31 mouse cellular contexts compared by ENCODE assay signal in the genomic region with DNA sequence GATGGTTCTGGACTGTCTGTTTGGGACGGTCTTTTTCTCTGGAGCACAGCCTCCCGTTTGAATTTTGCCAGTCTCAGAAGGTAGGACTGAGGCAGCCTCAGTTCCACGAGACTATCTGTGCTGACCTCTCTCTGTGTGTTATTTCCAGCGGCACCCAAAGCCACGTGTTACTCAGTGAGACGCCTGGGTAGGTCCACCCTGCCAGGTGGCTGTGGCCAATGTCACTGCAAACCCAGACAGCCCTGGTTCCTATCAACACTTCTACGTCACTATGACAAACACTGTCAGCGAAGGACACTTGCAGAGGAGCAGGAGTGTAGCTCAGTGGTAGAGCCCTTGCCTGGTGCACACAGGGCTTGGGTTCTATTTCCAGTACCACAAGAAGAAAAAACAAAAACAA. TPM values are rescaled to one million over a fixed set of nuclear protein-coding genes. Genes with fewer than 3 reads are reported as not detected.
DNase-seq lines count a peak whose midpoint lies in the region; ATAC-seq and TF ChIP-seq lines count a peak whose summit lies in the region.
"Had no signal": no experiment of that assay in that cellular context is flagged by ENCODE, and none has a peak within 500 bp of the region (broad histone marks: within the 10 kb centered on the region; RNA-seq: fewer than 3 reads in every experiment).

No protein-coding gene starts in this region.

- H3K27ac ChIP-seq in heart, embryonic 12.5 days (ENCODE audit: poor library complexity, severe bottlenecking), result no peak overlapping the region
- H3K27ac ChIP-seq in liver, adult 2 months (replicated peaks; ENCODE audit: insufficient read depth, low read depth, low read length), result peak overlapping the region; percentile 65
- no peak overlapping the region for H3K27ac ChIP-seq in liver, embryonic 11.5 days (ENCODE audit: low read depth, low read length)
- H3K27ac ChIP-seq in heart, postnatal 0 days (ENCODE audit: low read depth), result no peak overlapping the region
- H3K27ac ChIP-seq: embryonic facial prominence, embryonic 10.5 days; embryonic facial prominence, embryonic 15.5 days; forebrain, embryonic 12.5 days; hindbrain, embryonic 10.5 days; layer of hippocampus, adult 2 months; liver, embryonic 14.5 days; neural tube, embryonic 12.5 days had no signal

- no peak for TF ChIP-seq EP300 in heart, postnatal 0 days (IDR thresholded peaks at IDR 0.05; ENCODE audit: low read depth)

- no peaks in the 10 kb centered on the region for H3K27me3 ChIP-seq in heart, embryonic 12.5 days (replicated peaks)
- H3K27me3 ChIP-seq in liver, adult 2 months (ENCODE audit: control insufficient read depth, insufficient read depth, low read length), result no peaks in the 10 kb centered on the region
- no peaks in the 10 kb centered on the region for H3K27me3 ChIP-seq in liver, embryonic 11.5 days (replicated peaks; ENCODE audit: control insufficient read depth, insufficient read depth, low read length)
- no peaks in the 10 kb centered on the region for H3K27me3 ChIP-seq in heart, postnatal 0 days (ENCODE audit: control insufficient read depth, insufficient read depth, low read length)
- H3K27me3 ChIP-seq: CH12.LX; embryonic facial prominence, embryonic 15.5 days; forebrain, embryonic 12.5 days; neural tube, embryonic 12.5 days had no signal

- no peak overlapping the region for H3K4me2 ChIP-seq in heart, embryonic 12.5 days
- no peak overlapping the region for H3K4me2 ChIP-seq in liver, embryonic 11.5 days
- H3K4me2 ChIP-seq in heart, postnatal 0 days (ENCODE audit: low read depth, low read length), result no peak overlapping the region
- H3K4me2 ChIP-seq: embryonic facial prominence, embryonic 15.5 days; forebrain, embryonic 12.5 days; midbrain, embryonic 11.5 days; neural tube, embryonic 12.5 days had no signal

- peak; percentile 98 for DNase-seq in heart, adult 11 months
- peak; percentile 97 for DNase-seq in liver, adult 2 months (ENCODE audit: extremely low read depth, low read depth, low spot score)
- no peak for DNase-seq in liver, embryonic 11.5 days (ENCODE audit: low spot score)
- peak; percentile 64 for DNase-seq in heart, postnatal 0 days (ENCODE audit: low spot score)
- no peak for DNase-seq in left cerebral cortex, adult 18-20 months (ENCODE audit: low spot score in 2 of 2)
- DNase-seq in lung, postnatal 10 days, result no peak
- no peak for DNase-seq in thymus, postnatal 4 days
- DNase-seq: adrenal gland, adult 8-10 months; cerebellum, adult 8-10 months; cerebellum, postnatal 25 days; forebrain, postnatal 0 days; left cerebral cortex, postnatal 4 days; lung, adult 2 months; right cerebral cortex, adult 18-20 months; spleen, adult 18-20 months; thymus, adult 18-20 months; thymus, postnatal 36 days had no signal

- no peak overlapping the region for H3K9ac ChIP-seq in heart, embryonic 12.5 days
- no peak overlapping the region for H3K9ac ChIP-seq in liver, adult 2 months (ENCODE audit: low read depth, low read length)
- H3K9ac ChIP-seq in liver, embryonic 11.5 days (ENCODE audit: low read depth, low read length), result no peak overlapping the region
- no peak overlapping the region for H3K9ac ChIP-seq in heart, postnatal 0 days (replicated peaks; ENCODE audit: low read depth, low read length)
- H3K9ac ChIP-seq: embryonic facial prominence, embryonic 15.5 days; forebrain, embryonic 12.5 days; forebrain, postnatal 0 days; liver, embryonic 14.5 days; neural tube, embryonic 12.5 days had no signal

- no peaks in the 10 kb centered on the region for H3K79me2 ChIP-seq in liver, adult 2 months (ENCODE audit: control insufficient read depth, insufficient read depth, low read length)

- TF ChIP-seq POLR2A in liver, adult 2 months (IDR thresholded peaks at IDR 0.05; ENCODE audit: extremely low read depth, insufficient read depth, low read length), result 0 out of 2 replicates have a peak, but pooled peaks have one; percentile 20

- TF ChIP-seq CTCF in liver, adult 2 months (IDR thresholded peaks at IDR 0.05; ENCODE audit: low read depth, low read length), result no peak
- TF ChIP-seq CTCF in heart, postnatal 0 days (IDR thresholded peaks at IDR 0.05; ENCODE audit: low read depth), result no peak

- no peak for ATAC-seq in heart, embryonic 12.5 days (ENCODE audit: insufficient number of reproducible peaks, low FRiP score)
- no peak for ATAC-seq in liver, embryonic 11.5 days (replicated peaks; ENCODE audit: low FRiP score)
- ATAC-seq in heart, postnatal 0 days (ENCODE audit: insufficient read depth, low read depth), result peak; percentile 90
- ATAC-seq: forebrain, postnatal 0 days; hindbrain, embryonic 16.5 days had no signal

- no peaks in the 10 kb centered on the region for H3K9me3 ChIP-seq in heart, embryonic 12.5 days (replicated peaks)
- H3K9me3 ChIP-seq in liver, embryonic 11.5 days (ENCODE audit: control insufficient read depth, low read length), result no peaks in the 10 kb centered on the region
- no peaks in the 10 kb centered on the region for H3K9me3 ChIP-seq in heart, postnatal 0 days (replicated peaks; ENCODE audit: control insufficient read depth, low read length)
- H3K9me3 ChIP-seq: embryonic facial prominence, embryonic 10.5 days; embryonic facial prominence, embryonic 15.5 days; forebrain, embryonic 12.5 days; hindbrain, embryonic 10.5 days; neural tube, embryonic 12.5 days had no signal

- peaks cover 7% of the 10 kb centered on the region; the same call in 1 of the 2 replicates for H3K4me1 ChIP-seq in heart, embryonic 12.5 days (replicated peaks)
- peaks cover 13% of the 10 kb centered on the region for H3K4me1 ChIP-seq in liver, adult 2 months (ENCODE audit: control insufficient read depth, insufficient read depth, low read length)
- H3K4me1 ChIP-seq in liver, embryonic 11.5 days (replicated peaks; ENCODE audit: control insufficient read depth, insufficient read depth, low read length), result no peaks in the 10 kb centered on the region
- H3K4me1 ChIP-seq in heart, postnatal 0 days (ENCODE audit: control insufficient read depth, insufficient read depth), result no peaks in the 10 kb centered on the region
- H3K4me1 ChIP-seq: embryonic facial prominence, embryonic 10.5 days; embryonic facial prominence, embryonic 15.5 days; forebrain, embryonic 12.5 days; hindbrain, embryonic 10.5 days; neural tube, embryonic 12.5 days had no signal

- H3K4me3 ChIP-seq in heart, embryonic 12.5 days, result no peak overlapping the region
- H3K4me3 ChIP-seq in liver, adult 2 months (ENCODE audit: insufficient read depth, low read depth, low read length), result no peak overlapping the region
- no peak overlapping the region for H3K4me3 ChIP-seq in liver, embryonic 11.5 days (ENCODE audit: low read depth, low read length)
- no peak overlapping the region for H3K4me3 ChIP-seq in heart, postnatal 0 days (ENCODE audit: low read depth, low read length)
- H3K4me3 ChIP-seq: embryonic facial prominence, embryonic 10.5 days; embryonic facial prominence, embryonic 15.5 days; forebrain, embryonic 12.5 days; hindbrain, embryonic 10.5 days; layer of hippocampus, adult 2 months; myocyte; neural tube, embryonic 12.5 days had no signal

- H3K36me3 ChIP-seq in heart, embryonic 12.5 days, result peaks cover 66% of the 10 kb centered on the region
- H3K36me3 ChIP-seq in liver, adult 2 months (ENCODE audit: control insufficient read depth, insufficient read depth, low read length), result no peaks in the 10 kb centered on the region
- H3K36me3 ChIP-seq in liver, embryonic 11.5 days (ENCODE audit: control insufficient read depth, insufficient read depth, low read length), result peaks cover 40% of the 10 kb centered on the region
- H3K36me3 ChIP-seq in heart, postnatal 0 days (replicated peaks; ENCODE audit: control insufficient read depth, insufficient read depth, low read length), result 0 out of 2 replicates have a peak, but pooled peaks cover 5% of the 10 kb centered on the region

- 46% methylated on average over 8 of the region's 8 CpGs for WGBS in heart, embryonic 12.5 days
- whole genome bisulfite sequencing in liver, adult 2 months, result 22% methylated on average over 8 of the region's 8 CpGs
- WGBS in liver, embryonic 11.5 days, result 83% methylated on average over 8 of the region's 8 CpGs
- WGBS in heart, postnatal 0 days, result 46% methylated on average over 8 of the region's 8 CpGs

RNA-seq across cellular contexts. Expression of a gene that starts 26.7 kb away (rescaled TPM):
- polyA plus RNA-seq in heart, embryonic 12.5 days (2016; fragmentation: Nextera tagmentation; extraction: Ambion mirVana), result 23.0 and 23.6 TPM in 2 replicates
- 0.94 and 1.8 TPM in 2 replicates for total RNA-seq in liver, adult 2 months (2014; rRNA removed)
- polyA plus RNA-seq in liver, adult 2 months (2012; rRNA removed), result 0.88 and 1.1 TPM in 2 replicates
- 39.7 and 46.8 TPM in 2 replicates for polyA plus RNA-seq in liver, embryonic 11.5 days (2014; fragmentation: Nextera tagmentation; extraction: Ambion mirVana)
- total RNA-seq in heart, postnatal 0 days (2014; rRNA removed; ENCODE audit: low replicate concordance), result 24.3 and 37.1 TPM in 2 replicates
- polyA plus RNA-seq in heart, postnatal 0 days (2015; fragmentation: Nextera tagmentation; extraction: Ambion mirVana), result 6.1 and 6.7 TPM in 2 replicates
- total RNA-seq in left cerebral cortex, adult 18-20 months (2021), result 1 to 10 TPM; 1.5 to 1.9 TPM
- total RNA-seq: gastrocnemius, adult 8-10 months had no signal

RNA-seq across cellular contexts. Expression of a gene that starts 37.6 kb away (rescaled TPM):
- polyA plus RNA-seq in heart, embryonic 12.5 days (2016; fragmentation: Nextera tagmentation; extraction: Ambion mirVana), result 19.5 and 20.0 TPM in 2 replicates
- 5.6 and 6.6 TPM in 2 replicates for total RNA-seq in liver, adult 2 months (2014; rRNA removed)
- 40.9 and 48.8 TPM in 2 replicates for polyA plus RNA-seq in liver, adult 2 months (2012; rRNA removed)
- polyA plus RNA-seq in liver, embryonic 11.5 days (2014; fragmentation: Nextera tagmentation; extraction: Ambion mirVana), result 9.2 and 10.7 TPM in 2 replicates
- total RNA-seq in heart, postnatal 0 days (2014; rRNA removed; ENCODE audit: low replicate concordance), result 21.4 and 32.7 TPM in 2 replicates
- 15.4 and 16.1 TPM in 2 replicates for polyA plus RNA-seq in heart, postnatal 0 days (2015; fragmentation: Nextera tagmentation; extraction: Ambion mirVana)
- total RNA-seq in left cerebral cortex, adult 18-20 months (2021), result 10 to 100 TPM; 58.6 to 69.5 TPM

RNA-seq across cellular contexts. Expression of a gene that starts 37.7 kb away (rescaled TPM):
- polyA plus RNA-seq in heart, embryonic 12.5 days (2016; fragmentation: Nextera tagmentation; extraction: Ambion mirVana), result 16.0 and 18.2 TPM in 2 replicates
- 21.3 and 26.3 TPM in 2 replicates for total RNA-seq in liver, adult 2 months (2014; rRNA removed)
- 17.7 and 24.5 TPM in 2 replicates for polyA plus RNA-seq in liver, adult 2 months (2012; rRNA removed)
- polyA plus RNA-seq in liver, embryonic 11.5 days (2014; fragmentation: Nextera tagmentation; extraction: Ambion mirVana), result 16.0 and 18.8 TPM in 2 replicates
- total RNA-seq in heart, postnatal 0 days (2014; rRNA removed; ENCODE audit: low replicate concordance), result 19.4 and 24.0 TPM in 2 replicates
- polyA plus RNA-seq in heart, postnatal 0 days (2015; fragmentation: Nextera tagmentation; extraction: Ambion mirVana), result 8.9 and 9.7 TPM in 2 replicates
- total RNA-seq in left cerebral cortex, adult 18-20 months (2021), result 10 to 100 TPM; 19.9 to 21.5 TPM

RNA-seq across cellular contexts. Expression of a gene that starts 40.8 kb away (rescaled TPM):
- polyA plus RNA-seq in heart, embryonic 12.5 days (2016; fragmentation: Nextera tagmentation; extraction: Ambion mirVana), result 2.8 and 3.4 TPM in 2 replicates
- under 0.01 and 0.07 TPM in 2 replicates for total RNA-seq in liver, adult 2 months (2014; rRNA removed)
- 0.13 TPM in 1 of 2 replicates, not detected in the other for polyA plus RNA-seq in liver, adult 2 months (2012; rRNA removed)
- 6.5 and 6.7 TPM in 2 replicates for polyA plus RNA-seq in liver, embryonic 11.5 days (2014; fragmentation: Nextera tagmentation; extraction: Ambion mirVana)
- total RNA-seq in heart, postnatal 0 days (2014; rRNA removed; ENCODE audit: low replicate concordance), result 0.15 and 1.2 TPM in 2 replicates
- polyA plus RNA-seq in heart, postnatal 0 days (2015; fragmentation: Nextera tagmentation; extraction: Ambion mirVana), result 0.23 and 0.40 TPM in 2 replicates
- total RNA-seq in left cerebral cortex, adult 18-20 months (2021), result 10 to 100 TPM; 19.0 to 20.1 TPM
- total RNA-seq: megakaryocyte, adult 5-6 weeks had no signal

RNA-seq across cellular contexts. Expression of a gene that starts 55.7 kb away (rescaled TPM):
- 2.3 and 2.5 TPM in 2 replicates for polyA plus RNA-seq in heart, embryonic 12.5 days (2016; fragmentation: Nextera tagmentation; extraction: Ambion mirVana)
- 16.8 and 18.1 TPM in 2 replicates for total RNA-seq in liver, adult 2 months (2014; rRNA removed)
- polyA plus RNA-seq in liver, adult 2 months (2012; rRNA removed), result 27.3 and 41.2 TPM in 2 replicates
- polyA plus RNA-seq in liver, embryonic 11.5 days (2014; fragmentation: Nextera tagmentation; extraction: Ambion mirVana), result 2.0 and 2.2 TPM in 2 replicates
- total RNA-seq in heart, postnatal 0 days (2014; rRNA removed; ENCODE audit: low replicate concordance), result 3.5 and 4.2 TPM in 2 replicates
- polyA plus RNA-seq in heart, postnatal 0 days (2015; fragmentation: Nextera tagmentation; extraction: Ambion mirVana), result 4.5 and 4.6 TPM in 2 replicates
- 10 to 100 TPM; 79.4 to 82.0 TPM for total RNA-seq in left cerebral cortex, adult 18-20 months (2021)

Comparison
In these comparisons a context has a peak if more than half of its experiments do, and no peak if none do; other contexts are left out.
1. DNase-seq: peak in heart, adult 11 months (single experiment), liver, adult 2 months (single experiment) and heart, postnatal 0 days (single experiment); none in liver, embryonic 11.5 days (single experiment), left cerebral cortex, adult 18-20 months (0 of 2), lung, postnatal 10 days (single experiment) and thymus, postnatal 4 days (single experiment).